Mouse (Mus musculus) intestine, postnatal 0 days (tissue): ENCODE data around the gene Rnf44. TPM values are rescaled to one million over a fixed set of nuclear protein-coding genes. Genes with fewer than 3 reads are reported as not detected.

ENCODE experiments used
- ATAC-seq: fragments of 200-750 bp; cut with Nextera tagmentation; 2 replicates; pipeline ENCODE4 v1.8.0; 2017; ENCODE audit warnings: mild to moderate bottlenecking, moderate TSS enrichment, moderate library complexity
- H3K27ac ChIP-seq: fragments of 300-500 bp; sonication (generic); 2 replicates; pipeline ENCODE4 v1.5.1; 2014; ENCODE audit warnings: mild to moderate bottlenecking, low read depth, low read length, moderate library complexity
- H3K27me3 ChIP-seq: fragments of 300-500 bp; sonication (generic); replicated peaks from 2 replicates; pipeline ENCODE4 v1.6.1; 2014; ENCODE audit warnings: low read length, mixed read lengths; ENCODE audit not compliant: control insufficient read depth, insufficient read depth
- H3K36me3 ChIP-seq: fragments of 300-500 bp; sonication (generic); 2 replicates; pipeline ENCODE4 v1.6.1; 2014; ENCODE audit warnings: mild to moderate bottlenecking, moderate library complexity; ENCODE audit not compliant: control insufficient read depth, insufficient read depth
- H3K4me1 ChIP-seq: fragments of 300-500 bp; sonication (generic); replicated peaks from 2 replicates; pipeline ENCODE4 v1.6.1; 2014; ENCODE audit warnings: antibody characterized with exemption, low read length, mixed read lengths; ENCODE audit not compliant: control insufficient read depth, insufficient read depth
- H3K4me2 ChIP-seq: fragments of 300-500 bp; sonication (generic); replicated peaks from 2 replicates; pipeline ENCODE4 v1.6.1; 2014; ENCODE audit warnings: low read depth, mild to moderate bottlenecking, moderate library complexity
- H3K4me3 ChIP-seq: fragments of 300-500 bp; sonication (generic); 2 replicates; pipeline ENCODE4 v1.5.1; 2014; ENCODE audit warnings: low read depth, low read length
- H3K9ac ChIP-seq: fragments of 300-500 bp; sonication (generic); 2 replicates; pipeline ENCODE4 v1.6.1; 2014; ENCODE audit warnings: mild to moderate bottlenecking, low read depth, low read length
- H3K9me3 ChIP-seq: fragments of 300-500 bp; sonication (generic); 2 replicates; pipeline ENCODE4 v1.6.1; 2016; ENCODE audit warnings: mixed run types; ENCODE audit not compliant: control insufficient read depth
- CTCF ChIP-seq: sonication (generic); IDR thresholded peaks from 2 replicates; pipeline ENCODE4 v1.5.1; 2016; ENCODE audit warnings: low read depth, mild to moderate bottlenecking, control low read depth, antibody characterized with exemption, moderate library complexity
- WGBS: fragments of 180-500 bp; shearing (Covaris S2); extraction: QIAGEN DNeasy Blood & Tissue Kit; methylation state at CpG from one replicate; pipeline ENCODE4 v1.1.7; 2014; 5-methylcytosine and 5-hydroxymethylcytosine counted together
- polyA plus RNA-seq: library from polyadenylated mRNA; unstranded; fragments of >200 nt; fragmentation: Nextera tagmentation; extraction: Ambion mirVana; gene quantifications from 2 replicates; pipeline ENCODE4 v1.2.1, GENCODE M21; 2015

The Rnf44 gene
- polyA plus RNA-seq, 1 experiment from 2014 or later, result 75.1 TPM

GRCm38 (mm10) chr13:54632731-54633277, 60.9 kb downstream of the Rnf44 start:
- Histone ChIP-seq H3K9ac (no peak overlapping the region), H3K9me3 (no peaks in the 10 kb centered on the region), H3K27me3 (no peaks in the 10 kb centered on the region), H3K4me2 (no peak overlapping the region), H3K4me1 (no peaks in the 10 kb centered on the region), H3K4me3 (no peak overlapping the region), H3K36me3 (0 out of 2 replicates have a peak, but pooled peaks cover under 1% of the 10 kb centered on the region), H3K27ac (no peak overlapping the region)
- TF ChIP-seq CTCF, result no peak
- 42% methylated on average over 3 of the region's 3 CpGs for WGBS
- no peak for ATAC-seq

Other genes with a start within 250 kb of the Rnf44 start
- 37.8 and 38.5 TPM in 2 replicates for gene Thoc3, start 225.1 kb downstream of the Rnf44 start, polyA plus RNA-seq
- gene Simc1, start 190.1 kb downstream of the Rnf44 start, polyA plus RNA-seq, result 2.1 and 2.2 TPM in 2 replicates
- gene 4833439L19Rik, start 128.5 kb downstream of the Rnf44 start, polyA plus RNA-seq, result 99.5 and 99.6 TPM in 2 replicates
- 9.3 and 11.3 TPM in 2 replicates for gene Arl10, start 118.9 kb downstream of the Rnf44 start, polyA plus RNA-seq
- gene Nop16, start 103.8 kb downstream of the Rnf44 start, polyA plus RNA-seq, result 25.3 and 25.7 TPM in 2 replicates
- 289 and 298 TPM in 2 replicates for gene Higd2a, start 103.7 kb downstream of the Rnf44 start, polyA plus RNA-seq
- gene Cltb, start 82.6 kb downstream of the Rnf44 start, polyA plus RNA-seq, result 154 and 158 TPM in 2 replicates
- gene Faf2, start 72.1 kb downstream of the Rnf44 start, polyA plus RNA-seq, result 43.9 and 45.9 TPM in 2 replicates
- 267 and 292 TPM in 2 replicates for gene Cdhr2, start 7.6 kb upstream of the Rnf44 start, polyA plus RNA-seq
- 0.50 and 0.59 TPM in 2 replicates for gene Gprin1, start 56.0 kb upstream of the Rnf44 start, polyA plus RNA-seq
- gene Sncb, start 72.7 kb upstream of the Rnf44 start, polyA plus RNA-seq, result 0.22 and 0.37 TPM in 2 replicates
- not detected in 2 replicates for gene Eif4e1b, start 90.1 kb upstream of the Rnf44 start, polyA plus RNA-seq
- 14.8 and 15.2 TPM in 2 replicates for gene Tspan17, start 95.5 kb upstream of the Rnf44 start, polyA plus RNA-seq